Mouse (Mus musculus) heart, embryonic 16.5 days (tissue): ENCODE measurements around the gene Gm853. TPM values are rescaled to one million over a fixed set of nuclear protein-coding genes. Genes with fewer than 3 reads are reported as not detected.

Source experiments
- ATAC-seq: fragments of 200-750 bp; cut with Nextera tagmentation; replicated peaks from 2 replicates; pipeline ENCODE4 v1.8.0; 2017; ENCODE audit warnings: moderate number of reproducible peaks; ENCODE audit not compliant: insufficient read depth, low FRiP score; ENCODE audit errors: extremely low read depth
- H3K27ac ChIP-seq: fragments of 300-500 bp; sonication (generic); 2 replicates; pipeline ENCODE4 v1.5.1; 2014; ENCODE audit warnings: mild to moderate bottlenecking, low read length, control low read depth, moderate library complexity
- H3K27me3 ChIP-seq: fragments of 300-500 bp; sonication (generic); 2 replicates; pipeline ENCODE4 v1.6.1; 2014; ENCODE audit warnings: low read length, mixed read lengths; ENCODE audit not compliant: control insufficient read depth, insufficient read depth
- H3K36me3 ChIP-seq: fragments of 300-500 bp; sonication (generic); 2 replicates; pipeline ENCODE4 v1.6.1; 2014; ENCODE audit not compliant: control insufficient read depth, insufficient read depth
- H3K4me1 ChIP-seq: fragments of 300-500 bp; sonication (generic); 2 replicates; pipeline ENCODE4 v1.6.1; 2014; ENCODE audit warnings: low read length, mixed read lengths; ENCODE audit not compliant: control insufficient read depth, insufficient read depth
- H3K4me2 ChIP-seq: fragments of 300-500 bp; sonication (generic); 2 replicates; pipeline ENCODE4 v1.6.1; 2014; ENCODE audit warnings: low read depth, mild to moderate bottlenecking, control low read depth, low read length
- H3K4me3 ChIP-seq: fragments of 300-500 bp; sonication (generic); 2 replicates; pipeline ENCODE4 v1.5.1; 2014; ENCODE audit warnings: mild to moderate bottlenecking, control low read depth, low read length
- H3K9ac ChIP-seq: fragments of 300-500 bp; sonication (generic); 2 replicates; pipeline ENCODE4 v1.6.1; 2014; ENCODE audit warnings: low read length, control low read depth
- H3K9me3 ChIP-seq: fragments of 300-500 bp; sonication (generic); replicated peaks from 2 replicates; pipeline ENCODE4 v1.6.1; 2016; ENCODE audit warnings: low read length; ENCODE audit not compliant: control insufficient read depth
- WGBS: fragments of 180-500 bp; shearing (Covaris S2); extraction: QIAGEN DNeasy Blood & Tissue Kit; methylation state at CpG from one replicate; pipeline ENCODE4 v1.1.7; 2014; 5-methylcytosine and 5-hydroxymethylcytosine counted together
- polyA plus RNA-seq: library from polyadenylated mRNA; unstranded; fragments of >200 nt; fragmentation: Nextera tagmentation; extraction: Ambion mirVana; gene quantifications from 2 replicates; pipeline ENCODE4 v1.2.1, GENCODE M21; 2015

Gm853 gene
- polyA plus RNA-seq, 1 experiment from 2014 or later, result not detected

DNA sequence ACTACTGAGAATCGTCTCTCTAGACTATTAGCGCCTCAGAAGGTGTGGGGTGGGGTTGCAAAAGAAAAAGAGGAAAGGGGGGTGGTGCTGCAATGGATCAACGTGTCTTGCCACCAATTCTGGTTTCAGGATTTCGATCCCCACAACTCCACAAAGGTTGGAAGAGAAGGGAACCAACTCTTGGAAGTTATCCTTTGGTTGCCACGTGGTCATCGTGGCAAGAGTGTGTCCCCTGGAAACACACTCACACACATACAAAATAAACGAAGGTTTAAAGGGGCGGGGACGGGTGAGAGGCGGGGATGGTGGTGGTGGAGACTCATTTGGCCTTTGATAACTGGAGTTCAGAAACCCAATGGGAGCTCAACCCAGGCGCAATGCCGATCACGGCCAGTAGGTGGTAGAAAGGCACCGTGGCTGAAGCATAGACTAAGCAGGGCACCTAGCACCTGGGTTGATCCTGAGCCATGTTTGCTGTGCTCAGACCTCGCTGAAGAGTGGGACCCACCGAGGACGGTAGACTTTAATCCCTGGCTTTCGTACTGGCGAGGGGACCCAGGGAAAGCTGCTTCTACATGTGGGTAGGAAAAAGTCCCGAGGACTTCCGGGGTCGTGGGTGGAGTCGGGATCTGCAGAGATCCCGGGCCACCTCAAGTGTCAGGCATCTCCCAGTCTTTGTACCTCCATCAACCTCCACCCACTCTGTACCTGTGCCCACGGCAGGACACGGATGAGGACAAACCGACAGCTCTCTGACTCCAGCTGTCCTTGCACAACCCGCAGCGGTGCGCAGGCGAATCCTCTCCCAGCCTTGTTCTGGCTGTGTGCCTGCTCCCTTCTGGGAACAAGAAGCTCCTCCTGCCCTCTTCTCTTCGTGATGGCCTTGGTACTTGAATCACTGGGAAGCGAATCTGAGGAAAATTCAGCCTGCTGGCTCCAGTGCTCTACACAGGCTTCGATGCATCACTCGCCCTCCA, 23.2 kb downstream of the Gm853 start:
- H3K36me3 ChIP-seq, result no peaks in the 10 kb centered on the region
- peak overlapping the region; percentile 45 for H3K4me3 ChIP-seq
- no peaks in the 10 kb centered on the region for H3K9me3 ChIP-seq
- peak overlapping the region; percentile 44; the same call in 1 of the 2 replicates for H3K9ac ChIP-seq
- H3K27ac ChIP-seq, result no peak overlapping the region
- WGBS, result 18% methylated on average over 35 of the region's 35 CpGs
- no peaks in the 10 kb centered on the region; the same call in 1 of the 2 replicates for H3K4me1 ChIP-seq
- peak; percentile 77 for ATAC-seq
- peaks cover 20% of the 10 kb centered on the region for H3K27me3 ChIP-seq
- peak overlapping the region; percentile 71 for H3K4me2 ChIP-seq

DNA sequence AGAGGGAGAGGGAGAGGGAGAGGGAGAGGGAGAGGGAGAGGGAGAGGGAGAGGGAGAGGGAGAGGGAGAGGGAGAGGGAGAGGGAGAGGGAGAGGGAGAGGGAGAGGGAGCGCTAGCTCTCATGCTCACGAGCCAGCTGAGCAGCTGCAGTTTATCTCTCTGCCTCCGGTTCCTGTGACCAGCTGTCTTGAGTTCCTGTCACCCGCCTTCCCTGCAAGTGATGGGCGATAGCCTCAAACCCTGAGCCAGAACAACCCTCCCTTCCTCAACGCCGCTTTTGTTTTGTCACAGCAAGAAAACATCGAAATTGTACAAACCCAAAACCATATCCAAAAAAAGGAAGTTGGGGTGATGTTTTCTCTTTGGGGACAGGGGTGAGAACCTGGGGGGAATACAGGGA, 25.7 kb downstream of the Gm853 start:
- 52% methylated on average over 8 of the region's 8 CpGs for WGBS
- H3K27me3 ChIP-seq, result peaks cover 20% of the 10 kb centered on the region
- ATAC-seq, result no peak
- H3K27ac ChIP-seq, result no peak overlapping the region
- H3K9ac ChIP-seq, result no peak overlapping the region
- H3K4me3 ChIP-seq, result no peak overlapping the region
- H3K9me3 ChIP-seq, result no peaks in the 10 kb centered on the region
- H3K36me3 ChIP-seq, result no peaks in the 10 kb centered on the region
- no peak overlapping the region for H3K4me2 ChIP-seq
- H3K4me1 ChIP-seq, result no peaks in the 10 kb centered on the region; the same call in 1 of the 2 replicates

DNA sequence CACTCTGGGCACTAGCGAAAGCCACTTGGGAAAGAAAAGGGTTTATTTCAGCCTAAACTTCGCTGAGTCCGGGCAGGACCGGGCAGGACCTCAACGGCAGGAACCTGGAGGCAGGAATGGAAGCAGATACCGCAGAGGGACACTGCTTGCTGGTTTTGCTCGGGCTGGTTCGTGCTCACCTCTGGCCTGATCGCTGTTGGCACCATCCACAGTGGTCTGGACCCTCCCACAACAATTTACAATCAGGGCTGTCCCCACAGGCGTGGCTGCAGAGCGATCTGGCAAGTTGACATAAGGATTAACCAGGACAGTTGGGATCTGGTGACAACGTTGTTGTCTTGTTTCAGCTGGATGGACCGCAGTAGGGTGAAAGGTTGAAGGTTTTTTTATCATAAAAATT, 26.3 kb downstream of the Gm853 start:
- no peaks in the 10 kb centered on the region for H3K9me3 ChIP-seq
- H3K4me2 ChIP-seq, result no peak overlapping the region
- no peaks in the 10 kb centered on the region; the same call in 1 of the 2 replicates for H3K4me1 ChIP-seq
- no peaks in the 10 kb centered on the region for H3K36me3 ChIP-seq
- ATAC-seq, result no peak
- peaks cover 21% of the 10 kb centered on the region for H3K27me3 ChIP-seq
- no peak overlapping the region for H3K4me3 ChIP-seq
- H3K9ac ChIP-seq, result no peak overlapping the region
- H3K27ac ChIP-seq, result no peak overlapping the region
- 67% methylated on average over 13 of the region's 13 CpGs for WGBS

DNA sequence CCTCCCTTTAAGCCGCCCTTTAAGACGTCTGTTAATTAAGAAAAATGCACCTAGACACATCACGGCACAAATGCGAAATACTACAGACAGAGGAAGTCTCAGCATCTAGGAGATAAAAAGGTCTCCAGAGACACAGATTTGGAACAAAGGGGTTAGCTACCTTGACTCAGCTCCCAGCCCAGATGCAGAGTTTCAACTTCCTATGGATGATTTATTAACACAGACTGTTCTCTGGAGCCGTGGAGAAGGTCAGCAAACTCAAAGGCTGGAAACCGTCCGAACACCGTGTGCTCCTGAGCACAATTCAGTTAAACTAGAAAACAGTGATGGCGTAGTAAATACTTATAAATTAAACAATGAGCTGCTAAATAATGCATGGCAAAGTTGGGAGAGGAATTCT, 29.9 kb downstream of the Gm853 start:
- 51% methylated on average over 9 of the region's 9 CpGs for WGBS
- Histone ChIP-seq H3K9ac (no peak overlapping the region), H3K36me3 (no peaks in the 10 kb centered on the region), H3K4me2 (no peak overlapping the region), H3K9me3 (no peaks in the 10 kb centered on the region), H3K4me3 (no peak overlapping the region), H3K27me3 (peaks cover 10% of the 10 kb centered on the region; the same call in 1 of the 2 replicates), H3K4me1 (no peaks in the 10 kb centered on the region), H3K27ac (no peak overlapping the region)
- no peak for ATAC-seq

DNA sequence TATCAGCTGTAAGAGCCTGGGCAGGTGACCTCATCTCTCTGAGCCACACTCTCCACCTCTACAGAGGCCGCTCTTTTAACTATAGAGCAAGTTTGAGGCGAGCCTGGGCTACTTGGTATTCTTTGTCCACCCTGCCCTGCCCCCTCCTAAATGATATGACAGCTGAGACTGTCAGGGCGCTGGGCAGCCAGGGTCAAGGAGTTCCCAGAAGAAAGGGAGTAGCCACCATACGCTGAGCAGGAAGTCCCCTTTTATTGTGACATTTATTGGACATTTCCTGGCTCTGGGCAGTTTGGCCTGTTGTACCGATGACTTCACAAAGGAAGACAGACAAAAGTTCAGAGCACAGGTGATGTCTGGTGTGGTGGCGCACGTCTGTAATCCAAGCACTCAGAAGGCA, 32.6 kb downstream of the Gm853 start:
- no peaks in the 10 kb centered on the region for H3K36me3 ChIP-seq
- ATAC-seq, result peak; percentile 28; the same call in 1 of the 2 replicates
- H3K4me2 ChIP-seq, result no peak overlapping the region
- H3K9me3 ChIP-seq, result no peaks in the 10 kb centered on the region
- H3K4me1 ChIP-seq, result no peaks in the 10 kb centered on the region
- no peak overlapping the region for H3K27ac ChIP-seq
- H3K27me3 ChIP-seq, result peaks cover 6% of the 10 kb centered on the region; the same call in 1 of the 2 replicates
- 60% methylated on average over 7 of the region's 7 CpGs for WGBS
- no peak overlapping the region for H3K9ac ChIP-seq
- no peak overlapping the region for H3K4me3 ChIP-seq

- peak overlapping the region; percentile 41; the same call in 1 of the 2 replicates for H3K4me2 ChIP-seq
- 2% methylated on average over 13 of the region's 13 CpGs for WGBS
- H3K36me3 ChIP-seq, result no peaks in the 10 kb centered on the region
- peak; percentile 58; the same call in 1 of the 2 replicates for ATAC-seq
- H3K27ac ChIP-seq, result no peak overlapping the region
- no peak overlapping the region; the same call in 1 of the 2 replicates for H3K9ac ChIP-seq
- peak overlapping the region; percentile 13 for H3K4me3 ChIP-seq
- H3K4me1 ChIP-seq, result no peaks in the 10 kb centered on the region
- peaks cover 3% of the 10 kb centered on the region; the same call in 1 of the 2 replicates for H3K27me3 ChIP-seq
- no peaks in the 10 kb centered on the region for H3K9me3 ChIP-seq
These were observed 33.3 kb downstream of the Gm853 start for GRCm38 (mm10) chr4:130188806-130189297.

DNA sequence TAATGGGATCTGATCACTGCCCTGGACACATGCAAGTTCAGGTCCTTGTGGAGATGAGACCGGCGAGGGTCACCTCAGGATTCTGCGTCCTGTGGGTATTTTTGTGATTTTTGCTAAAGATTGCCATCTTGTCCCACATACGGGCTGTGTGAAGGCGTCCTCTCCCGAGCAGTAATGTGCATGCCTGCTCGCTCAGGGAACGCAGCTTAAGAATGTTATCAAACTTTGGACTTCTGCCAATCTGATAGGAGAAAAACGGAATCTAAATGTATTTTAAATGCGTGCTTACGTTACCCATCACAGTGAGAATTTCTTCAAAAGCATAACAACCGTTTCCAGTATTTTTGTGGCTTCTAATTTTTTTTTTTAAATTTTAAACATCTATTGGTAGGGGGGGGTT, 35.3 kb downstream of the Gm853 start:
- Histone ChIP-seq H3K4me1 (peaks cover 4% of the 10 kb centered on the region), H3K9me3 (no peaks in the 10 kb centered on the region)
- 50% methylated on average over 12 of the region's 12 CpGs for WGBS

DNA sequence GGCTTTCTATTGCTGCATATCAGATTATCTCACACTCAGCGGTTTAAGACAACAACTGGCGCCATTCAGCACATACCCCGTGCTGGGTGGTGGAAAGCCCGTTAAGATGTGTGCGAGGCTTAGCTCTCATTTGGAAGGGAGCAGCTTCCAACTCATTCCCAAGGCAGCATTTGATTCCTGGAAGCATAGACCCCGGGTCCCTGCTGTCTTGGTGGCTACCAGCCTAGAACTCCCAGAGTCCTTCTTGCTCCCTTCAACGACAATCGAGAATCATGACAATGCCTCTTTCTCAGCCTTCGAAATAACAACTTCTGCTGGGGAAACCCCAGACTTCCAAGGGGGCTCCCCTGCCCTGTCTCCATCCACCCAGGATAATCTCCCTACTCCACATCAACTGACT, 35.8 kb downstream of the Gm853 start:
- no peaks in the 10 kb centered on the region for H3K36me3 ChIP-seq
- no peak overlapping the region for H3K27ac ChIP-seq
- H3K4me3 ChIP-seq, result no peak overlapping the region
- WGBS, result 78% methylated on average over 9 of the region's 9 CpGs
- H3K9ac ChIP-seq, result no peak overlapping the region
- H3K27me3 ChIP-seq, result 0 out of 2 replicates have a peak, but pooled peaks cover 3% of the 10 kb centered on the region
- peaks cover 9% of the 10 kb centered on the region for H3K4me1 ChIP-seq
- no peak overlapping the region for H3K4me2 ChIP-seq
- ATAC-seq, result no peak
- H3K9me3 ChIP-seq, result no peaks in the 10 kb centered on the region

More for the DNA sequence above, 35.3 kb downstream of the Gm853 start:
- no peak overlapping the region for H3K9ac ChIP-seq
- H3K27ac ChIP-seq, result no peak overlapping the region
- no peak overlapping the region for H3K4me2 ChIP-seq
- 0 out of 2 replicates have a peak, but pooled peaks cover 3% of the 10 kb centered on the region for H3K27me3 ChIP-seq
- H3K36me3 ChIP-seq, result no peaks in the 10 kb centered on the region
- no peak for ATAC-seq
- H3K4me3 ChIP-seq, result no peak overlapping the region

DNA sequence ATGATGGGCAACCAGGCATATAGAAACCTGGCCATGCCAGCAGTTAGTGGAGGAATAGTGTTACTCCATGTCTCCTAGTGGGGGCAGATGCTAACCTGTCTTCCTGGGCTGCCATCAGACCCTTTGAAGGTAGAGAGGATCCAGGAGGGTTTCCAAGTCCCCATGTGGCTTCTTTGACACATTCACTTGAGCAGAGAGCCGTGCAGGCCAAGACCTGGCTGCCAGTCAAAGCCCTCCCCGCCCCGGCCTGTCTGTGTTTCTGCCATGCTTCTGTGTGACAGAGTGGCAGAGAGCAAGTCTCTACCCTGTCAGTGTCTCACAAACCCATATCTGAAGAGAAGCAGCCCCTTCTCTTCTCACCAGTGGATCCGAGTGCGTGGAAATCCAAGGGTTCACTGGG, 38.3 kb downstream of the Gm853 start:
- 81% methylated on average over 5 of the region's 5 CpGs for WGBS

More for the DNA sequence above, 38.3 kb downstream of the Gm853 start:
- H3K9ac ChIP-seq, result no peak overlapping the region
- no peak overlapping the region for H3K27ac ChIP-seq
- H3K36me3 ChIP-seq, result no peaks in the 10 kb centered on the region
- ATAC-seq, result no peak
- no peaks in the 10 kb centered on the region for H3K9me3 ChIP-seq
- no peak overlapping the region for H3K4me2 ChIP-seq
- peaks cover 10% of the 10 kb centered on the region for H3K4me1 ChIP-seq
- H3K27me3 ChIP-seq, result no peaks in the 10 kb centered on the region
- H3K4me3 ChIP-seq, result no peak overlapping the region
